Mouse (Mus musculus): ENCODE results near the gene Mybl2. TPM values are rescaled to one million over a fixed set of nuclear protein-coding genes. Genes with fewer than 3 reads are reported as not detected.

Mybl2 gene
- total and polyA plus RNA-seq, 3 experiments: 60.8 to 145 TPM; not detected in 1

- H3K9me3 ChIP-seq (replicated peaks; ENCODE audit: insufficient read depth, low read length): no peaks in the 10 kb centered on the region
- no peak overlapping the region for H3K27ac ChIP-seq (ENCODE audit: control insufficient read depth, low read depth, low read length)
- TF ChIP-seq POLR2AphosphoS2 (IDR thresholded peaks at IDR 0.05; ENCODE audit: low read length) (no peak), SMC3 (IDR thresholded peaks at IDR 0.05; ENCODE audit: low read depth, low read length) (no peak), ZMIZ1 (IDR thresholded peaks at IDR 0.05; ENCODE audit: low read depth, low read length) (no peak), MAX (IDR thresholded peaks at IDR 0.05; ENCODE audit: low read length) (no peak), ZNF384 (IDR thresholded peaks at IDR 0.05; ENCODE audit: low read depth, low read length) (no peak), TCF12 (IDR thresholded peaks at IDR 0.05; ENCODE audit: low read depth, low read length) (no peak), EP300 (IDR thresholded peaks at IDR 0.05; ENCODE audit: low read depth in 1 of 2, low read length in 2 of 2) (no peak), MYC (IDR thresholded peaks at IDR 0.05; ENCODE audit: low read depth, low read length) (no peak), MAFK (IDR thresholded peaks at IDR 0.05; ENCODE audit: borderline replicate concordance, low read depth, low read length) (no peak), USF2 (IDR thresholded peaks at IDR 0.05; ENCODE audit: borderline replicate concordance in 1 of 2, insufficient read depth in 1 of 2, low read depth in 1 of 2, low read length in 2 of 2) (no peak), CHD1 (IDR thresholded peaks at IDR 0.05; ENCODE audit: low read depth, low read length) (no peak), ZC3H11A (IDR thresholded peaks at IDR 0.05; ENCODE audit: low read depth, low read length) (no peak), NELFE (IDR thresholded peaks at IDR 0.05; ENCODE audit: low read depth, low read length) (no peak), TAL1 (IDR thresholded peaks at IDR 0.05; ENCODE audit: low read length) (no peak), TBP (IDR thresholded peaks at IDR 0.05; ENCODE audit: low read depth, low read length) (no peak), POLR2A (IDR thresholded peaks at IDR 0.05; ENCODE audit: control insufficient read depth in 1 of 2, insufficient read depth in 1 of 2, low read depth in 1 of 2, low read length in 2 of 2, poor library complexity in 1 of 2) (no peak), NRF1 (IDR thresholded peaks at IDR 0.05; ENCODE audit: insufficient read depth, low read depth, low read length, poor library complexity, severe bottlenecking) (no peak)
- no peak for DNase-seq (ENCODE audit: low read depth, low spot score)
- no peaks in the 10 kb centered on the region for H3K4me1 ChIP-seq (ENCODE audit: control insufficient read depth in 1 of 2, insufficient read depth in 2 of 2, low read length in 2 of 2)
- no peaks in the 10 kb centered on the region for H3K36me3 ChIP-seq (ENCODE audit: control insufficient read depth in 1 of 2, insufficient read depth in 2 of 2, low read length in 2 of 2)
- H3K4me3 ChIP-seq (ENCODE audit: control insufficient read depth in 1 of 2, insufficient read depth in 1 of 2, low read depth in 2 of 2, low read length in 2 of 2): no peak overlapping the region
- H3K9ac ChIP-seq (ENCODE audit: control insufficient read depth, low read depth, low read length, poor library complexity, severe bottlenecking): no peak overlapping the region
- no peaks in the 10 kb centered on the region for H3K79me2 ChIP-seq (ENCODE audit: control insufficient read depth, insufficient read depth, low read length, poor library complexity)
- no peaks in the 10 kb centered on the region; a peak in 1 of 4 replicates for H3K27me3 ChIP-seq (ENCODE audit: control insufficient read depth in 1 of 2, insufficient read depth in 2 of 2, low read length in 2 of 2)
Observed at GRCm38 (mm10) chr2:163111413-163112201, 57.1 kb downstream of the Mybl2 start.

GRCm38 (mm10) chr2:163120626-163121352 is 66.3 kb downstream of the Mybl2 start:
- no peak for TF ChIP-seq JUND (IDR thresholded peaks at IDR 0.05; ENCODE audit: low read depth, low read length)
- no peak for TF ChIP-seq KAT2A (conservative IDR thresholded peaks at IDR 0.05; ENCODE audit: low read depth, low read length)
- TF ChIP-seq ZC3H11A (IDR thresholded peaks at IDR 0.05; ENCODE audit: low read depth, low read length): no peak
- no peak for TF ChIP-seq MYB (IDR thresholded peaks at IDR 0.05; ENCODE audit: low read depth, low read length)
- no peaks in the 10 kb centered on the region for H3K9me3 ChIP-seq (replicated peaks; ENCODE audit: insufficient read depth, low read length)
- no peak overlapping the region for H3K4me3 ChIP-seq (ENCODE audit: control insufficient read depth in 1 of 2, insufficient read depth in 1 of 2, low read depth in 2 of 2, low read length in 2 of 2)
- DNase-seq (ENCODE audit: low read depth, low spot score): no peak
- H3K9ac ChIP-seq (ENCODE audit: control insufficient read depth, low read depth, low read length, poor library complexity, severe bottlenecking): no peak overlapping the region
- no peaks in the 10 kb centered on the region for H3K27me3 ChIP-seq (ENCODE audit: control insufficient read depth in 1 of 2, insufficient read depth in 2 of 2, low read length in 2 of 2)
- no peaks in the 10 kb centered on the region for H3K4me1 ChIP-seq (ENCODE audit: control insufficient read depth in 1 of 2, insufficient read depth in 2 of 2, low read length in 2 of 2)
- H3K27ac ChIP-seq (ENCODE audit: control insufficient read depth, low read depth, low read length): no peak overlapping the region
- no peaks in the 10 kb centered on the region for H3K79me2 ChIP-seq (ENCODE audit: control insufficient read depth, insufficient read depth, low read length, poor library complexity)
- H3K36me3 ChIP-seq (ENCODE audit: control insufficient read depth in 1 of 2, insufficient read depth in 2 of 2, low read length in 2 of 2): no peaks in the 10 kb centered on the region

Measured in MEL (cell line).